Mouse (Mus musculus): ENCODE measurements around the gene Hephl1.
A peak's percentile ranks its signal among the peaks of the same experiment; 100 is the strongest.
"Not testable (repeated sequence)": the region's sequence is repeated elsewhere in the genome, so short reads cannot be mapped to it uniquely, and the experiment has no call there.

Hephl1 gene

DNA sequence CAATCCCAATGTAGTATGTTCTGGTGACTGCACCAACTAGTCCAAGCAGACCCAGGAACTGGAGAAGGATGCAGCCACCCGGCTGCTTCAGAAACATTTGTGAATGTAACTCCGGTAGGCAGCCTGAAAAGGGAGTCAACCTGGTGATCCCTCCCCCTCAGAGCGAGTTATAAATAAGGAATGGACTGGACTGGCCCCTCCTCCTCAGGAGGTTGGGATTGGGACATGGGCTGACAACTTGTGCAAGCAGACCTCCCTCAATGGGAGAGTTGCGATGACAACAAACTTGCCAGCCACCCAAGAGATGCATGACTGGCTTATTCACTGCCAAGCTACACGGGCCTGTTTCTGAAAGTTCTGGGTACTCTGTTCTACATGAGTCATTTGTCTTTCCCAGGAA, at the start of gene Hephl1:
Gene Hephl1, minus strand, starts transcription at position 101 of the 400 bp plus-strand sequence.
- no peak for DNase-seq

DNA sequence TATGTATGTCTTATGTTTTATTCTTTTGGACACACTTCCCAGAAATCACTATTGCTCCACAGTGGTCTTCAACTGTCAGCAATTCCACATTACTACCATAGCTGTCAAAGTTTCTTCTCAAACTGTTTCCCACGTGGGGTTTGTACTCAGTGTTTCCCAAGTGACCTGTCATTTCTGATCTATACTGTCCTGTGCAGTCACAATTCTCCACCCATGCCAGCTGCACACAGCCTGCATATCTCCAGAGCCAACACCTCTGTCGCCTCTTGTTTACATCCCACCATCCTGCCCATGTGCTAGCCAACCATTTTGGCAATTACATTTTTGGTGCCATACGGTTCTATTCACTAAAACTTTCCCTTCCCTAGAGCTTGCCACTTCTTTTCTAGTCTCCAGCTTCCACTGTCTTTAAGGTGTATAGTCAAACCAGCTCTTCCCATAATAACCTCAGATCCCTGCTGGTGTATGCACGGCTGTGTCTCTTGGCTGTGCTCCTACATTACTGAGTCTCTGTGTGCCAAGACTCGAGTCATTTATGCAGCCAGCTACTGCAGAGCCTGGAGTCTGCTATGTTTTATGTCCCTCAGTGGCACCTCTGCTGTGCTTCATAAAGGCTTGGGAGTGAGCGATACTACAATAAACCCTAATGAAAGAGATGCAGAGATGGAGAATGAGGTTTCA, 37.5 kb upstream of the Hephl1 start:
- no peak for DNase-seq

DNA sequence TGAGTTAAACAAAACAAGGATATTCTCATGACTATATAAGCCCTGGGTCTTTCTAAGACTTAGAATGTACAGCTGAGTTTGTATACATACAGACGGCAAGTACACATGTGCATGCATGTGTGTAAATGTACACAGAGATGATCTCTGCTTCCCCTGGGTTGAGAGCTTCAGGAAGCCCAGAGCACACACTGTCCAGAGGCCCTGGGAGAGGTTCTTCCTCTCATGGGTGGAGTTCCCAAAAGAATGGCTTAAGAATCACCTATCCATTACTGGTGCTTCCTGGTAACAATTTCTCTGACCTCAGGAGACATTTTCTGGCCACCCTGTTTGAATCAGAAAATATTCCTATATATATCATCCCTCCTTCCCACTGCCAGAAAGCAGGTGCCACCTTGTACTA, 28.6 kb upstream of the Hephl1 start:
- no peak for DNase-seq

- no peak for DNase-seq
Observed at GRCm38 (mm10) chr9:15125897-15126296, 14.0 kb upstream of the Hephl1 start.

DNA sequence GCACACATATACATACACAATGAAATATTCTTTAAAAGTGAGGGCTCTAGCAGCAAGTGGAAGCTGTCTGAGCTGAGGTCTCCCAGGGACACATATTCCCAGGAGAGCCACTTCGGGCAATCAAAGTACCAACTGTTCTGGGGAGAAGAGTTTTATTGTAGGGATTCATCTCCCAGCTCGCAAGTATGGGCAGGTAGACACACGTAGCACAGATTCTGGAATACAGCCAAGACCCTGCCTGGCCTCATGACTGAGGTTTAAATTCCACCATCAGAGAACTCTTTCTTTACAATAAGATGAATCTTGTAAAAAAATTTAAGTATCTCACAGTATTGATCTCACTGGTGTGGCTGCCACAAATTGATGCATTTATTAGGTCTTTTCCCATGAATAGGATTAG, 10.5 kb upstream of the Hephl1 start:
- DNase-seq: no peak

DNA sequence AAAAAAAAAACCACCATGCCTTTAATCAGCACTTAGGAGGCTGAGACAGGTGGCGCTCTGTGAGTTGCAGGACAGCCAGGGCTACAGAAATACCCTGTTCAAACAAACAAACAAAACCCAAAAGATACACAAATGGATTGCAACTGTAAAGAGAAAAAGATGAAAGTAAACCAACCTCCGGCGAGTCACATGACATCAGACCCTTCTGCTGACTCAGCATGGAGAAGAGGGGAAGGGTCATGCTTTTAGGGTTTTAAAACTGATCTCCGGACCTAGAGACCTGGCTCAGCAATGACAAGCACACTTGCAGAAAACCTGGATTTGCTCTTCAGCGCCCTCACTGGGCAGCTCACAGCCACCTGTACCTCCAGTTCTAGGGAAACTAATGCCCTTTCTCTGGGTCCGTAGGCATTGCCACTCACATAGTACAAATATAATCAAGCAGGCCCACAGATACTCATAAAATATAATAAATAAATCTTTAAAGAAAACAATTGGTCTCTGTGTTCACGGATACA, 9.0 kb upstream of the Hephl1 start:
- peak; percentile 46 for DNase-seq

- no peak for DNase-seq
Observed at GRCm38 (mm10) chr9:15120209-15120608, 8.3 kb upstream of the Hephl1 start.

DNA sequence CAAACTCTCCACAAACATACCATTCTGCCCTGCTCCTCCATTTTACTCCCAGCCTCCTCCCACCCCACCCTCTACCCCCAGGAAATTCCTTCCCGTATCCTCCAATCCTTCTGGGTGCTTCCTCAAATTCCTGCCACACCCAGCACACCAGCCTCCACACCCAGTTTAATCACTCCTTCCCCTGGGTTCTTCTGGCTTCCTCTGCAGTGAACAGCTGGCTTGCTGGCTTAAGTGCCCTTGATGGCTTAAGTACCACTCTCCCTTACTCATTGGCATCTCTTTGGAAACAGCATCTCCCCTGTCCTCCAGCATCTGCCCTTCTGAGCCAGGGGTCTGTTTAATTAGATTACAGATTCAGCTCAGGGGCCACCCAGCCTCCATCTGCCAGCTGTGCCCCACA, 7.6 kb upstream of the Hephl1 start:
- DNase-seq: no peak

DNA sequence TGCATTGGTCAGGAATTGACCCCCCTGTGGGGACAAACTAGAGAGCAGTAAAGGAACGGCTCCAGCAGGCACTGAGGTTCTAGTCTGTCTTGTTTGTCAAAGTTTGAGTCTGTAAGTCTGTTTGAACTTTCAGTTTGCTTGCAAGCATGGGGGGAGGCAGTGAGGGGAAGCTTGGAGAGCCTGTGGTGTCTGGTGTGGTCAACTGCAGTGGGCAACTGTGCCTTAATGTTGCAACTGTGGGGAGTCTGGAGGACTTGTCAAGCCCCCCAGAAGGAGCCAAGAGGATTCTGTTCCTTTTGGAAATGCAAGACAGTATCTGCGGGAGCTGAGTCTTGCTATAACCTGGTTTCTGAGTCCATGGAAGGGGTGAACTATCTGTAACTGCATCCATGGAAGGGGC, 4.3 kb upstream of the Hephl1 start:
- DNase-seq: no peak

DNA sequence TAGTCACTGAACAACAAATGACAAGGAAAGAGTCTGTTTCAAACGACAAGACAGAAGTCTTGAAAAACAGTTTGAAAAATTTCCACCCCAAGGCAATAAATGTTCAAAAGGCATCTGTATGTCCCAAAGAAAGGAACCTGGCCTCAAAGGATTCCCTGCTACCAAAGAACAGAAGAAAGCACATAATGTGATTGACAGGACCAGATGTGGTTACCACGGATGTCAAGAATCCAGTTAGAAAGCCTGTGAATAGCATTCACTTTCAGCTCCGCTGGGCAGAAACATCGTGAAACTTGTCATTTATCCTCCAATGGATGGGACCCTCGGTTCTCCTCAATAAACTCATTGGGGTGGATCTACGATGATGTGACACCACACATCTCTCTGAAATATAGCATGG, 2.2 kb upstream of the Hephl1 start:
- DNase-seq: no peak

- no peak for DNase-seq
Observed at GRCm38 (mm10) chr9:15108101-15108500, 3.8 kb downstream of the Hephl1 start.

DNA sequence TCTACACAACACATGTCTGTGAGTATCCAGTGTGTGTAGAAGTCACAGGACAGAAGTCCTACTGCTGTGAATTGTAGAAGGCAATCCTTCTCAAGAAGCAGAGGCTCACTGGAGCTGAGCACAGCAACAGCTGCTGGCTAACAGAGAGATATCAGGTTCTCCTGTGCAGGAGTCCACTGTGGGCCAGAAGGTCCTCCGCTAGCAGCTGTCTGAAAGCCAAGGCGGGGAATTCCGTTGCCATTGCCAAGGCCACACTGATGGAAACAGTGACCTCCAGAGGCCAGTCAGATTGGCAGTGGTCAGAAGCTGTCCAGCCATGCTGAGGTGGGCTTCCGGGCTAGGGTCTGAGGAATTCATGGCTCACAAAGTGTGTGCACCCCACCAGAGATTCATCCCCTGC, 6.8 kb downstream of the Hephl1 start:
- DNase-seq: no peak

DNA sequence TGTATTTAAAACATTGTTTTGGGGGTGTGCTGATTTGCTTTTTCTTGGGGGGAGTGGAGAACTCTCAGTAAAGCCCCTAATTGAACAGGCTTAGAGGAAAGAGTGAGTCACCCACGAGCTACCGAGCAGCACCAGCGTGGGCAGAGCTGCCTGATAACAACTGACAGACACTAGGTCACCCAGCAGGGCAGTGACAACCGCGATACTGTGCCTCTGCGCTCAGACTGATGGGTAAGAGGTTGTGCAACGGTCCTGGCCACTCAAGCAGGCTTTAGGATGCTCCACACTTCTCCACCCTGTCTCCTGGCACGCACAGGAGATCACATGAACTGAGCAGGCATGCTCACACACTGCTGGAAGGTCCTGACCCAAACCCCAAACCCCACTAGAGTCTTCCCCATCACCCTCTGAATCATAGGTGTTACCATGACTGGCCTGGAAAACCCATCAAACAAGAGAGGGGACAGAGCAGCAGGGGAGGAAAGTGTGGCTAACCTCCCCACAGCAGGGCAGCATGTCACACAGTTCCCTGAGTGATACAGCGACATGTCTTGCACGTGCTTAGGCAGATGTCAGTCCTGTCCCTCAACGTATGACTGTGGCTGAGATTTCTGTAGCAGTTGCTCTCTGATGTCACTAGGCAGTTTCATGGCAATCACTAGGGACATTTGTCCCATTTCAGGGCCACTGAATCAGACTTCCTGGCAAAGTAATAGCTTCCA, 8.2 kb downstream of the Hephl1 start:
- DNase-seq: no peak

- DNase-seq: no peak
Observed at GRCm38 (mm10) chr9:15101531-15102161, 10.3 kb downstream of the Hephl1 start.

DNA sequence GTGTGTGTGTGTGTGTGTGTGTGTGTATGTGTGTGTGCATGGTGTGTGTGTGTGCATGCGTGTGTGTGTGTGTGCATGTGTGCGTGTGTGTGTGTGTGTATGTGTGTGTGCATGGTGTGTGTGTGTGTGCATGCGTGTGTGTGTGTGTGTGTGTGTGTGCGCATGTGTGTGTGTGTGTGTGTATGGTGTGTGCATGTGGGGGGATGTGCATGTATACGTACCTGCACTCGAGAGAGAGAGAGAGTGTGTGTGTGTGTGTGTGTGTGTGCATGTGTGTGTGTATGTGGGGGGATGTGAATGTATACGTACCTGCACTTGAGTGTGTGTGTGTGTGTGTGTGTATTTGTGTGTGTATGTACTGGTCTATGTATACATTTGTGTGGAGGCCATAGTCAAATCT, 13.5 kb downstream of the Hephl1 start:
- not testable (repeated sequence) for DNase-seq

GRCm38 (mm10) chr9:15097172-15097571, 14.7 kb downstream of the Hephl1 start:
- DNase-seq: no peak

DNA sequence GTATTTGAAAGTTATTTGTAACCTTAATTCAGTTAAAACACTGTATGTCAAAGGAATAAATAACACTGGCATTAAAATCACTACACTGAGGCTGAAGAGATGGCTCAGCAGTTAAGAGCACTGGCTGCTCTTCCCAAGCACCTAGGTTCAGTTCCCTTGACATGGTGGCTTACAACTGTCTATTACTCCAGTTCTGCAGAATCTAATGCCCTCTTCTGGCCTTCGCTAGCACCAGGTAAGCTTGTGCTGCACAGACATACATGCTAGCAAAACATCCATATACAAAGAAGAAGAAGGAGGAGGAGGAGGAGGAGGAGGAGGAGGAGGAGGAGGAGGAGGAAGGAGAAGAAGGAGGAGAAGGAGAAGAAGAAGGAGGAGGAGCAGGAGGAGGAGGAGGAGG, 15.7 kb downstream of the Hephl1 start:
- no peak for DNase-seq

- DNase-seq: no peak
Observed at GRCm38 (mm10) chr9:15095206-15095605, 16.7 kb downstream of the Hephl1 start.

DNA sequence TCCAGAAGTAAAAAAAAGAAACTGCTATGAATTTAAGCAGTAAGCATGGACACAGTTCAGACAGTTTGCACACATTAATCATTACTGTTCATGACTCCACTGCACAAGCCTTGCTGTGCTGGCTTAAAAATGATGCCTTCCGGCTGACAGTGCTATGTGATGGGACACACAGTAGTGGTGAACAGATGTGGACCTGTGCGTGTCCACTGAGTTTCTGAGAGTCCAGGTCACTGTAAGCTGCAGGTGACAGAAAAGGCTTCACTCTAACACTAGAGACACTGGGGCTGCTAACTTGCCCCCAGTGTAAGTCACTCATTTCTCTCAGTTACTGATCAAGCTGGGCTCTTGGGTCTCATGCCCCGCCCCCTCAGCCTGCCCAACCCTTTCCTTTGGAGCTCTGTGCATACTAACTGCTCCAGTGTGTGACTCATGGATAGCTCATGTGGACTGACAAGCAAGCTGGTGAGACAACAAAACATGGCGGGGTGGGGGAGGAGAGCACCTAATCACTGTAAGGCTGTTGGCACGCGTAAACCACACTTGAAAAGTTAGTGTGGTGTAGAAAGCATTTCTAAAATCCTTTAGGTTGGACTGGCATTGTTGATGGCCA, 43.1 kb downstream of the Hephl1 start:
- DNase-seq: no peak

DNA sequence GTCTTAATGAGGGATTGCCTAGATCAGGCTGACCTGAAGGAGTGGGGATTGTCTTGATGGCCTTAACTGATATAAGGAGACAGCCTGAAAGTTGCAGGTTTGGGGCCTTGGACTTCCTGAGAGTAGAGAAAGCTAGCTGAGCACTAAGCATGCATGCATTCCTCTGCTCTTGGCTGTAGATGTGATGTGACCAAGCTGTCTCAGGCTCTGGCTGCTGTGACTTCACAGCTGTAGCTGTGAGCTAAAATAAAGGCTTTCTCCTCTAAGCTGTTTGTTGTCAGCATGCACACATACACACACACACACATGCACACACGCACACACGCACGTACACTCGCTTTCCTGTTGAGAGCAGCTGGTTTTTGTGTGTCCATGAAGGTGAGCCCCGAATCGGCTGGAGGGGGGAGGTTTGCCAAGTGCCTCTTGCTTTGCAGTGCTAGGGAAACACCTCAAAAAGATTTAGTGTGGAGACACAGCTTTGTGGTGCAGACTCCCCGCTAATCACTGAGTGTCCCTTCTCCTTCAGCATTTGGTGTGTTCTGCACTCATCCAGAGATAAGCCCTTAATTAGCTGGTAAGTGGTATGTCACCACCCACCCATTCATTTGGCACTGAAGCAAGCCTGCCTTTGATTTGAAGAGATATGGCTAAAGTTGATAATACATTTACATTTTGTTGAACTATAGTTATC, 43.8 kb downstream of the Hephl1 start:
- no peak for DNase-seq

- DNase-seq: no peak
Observed at GRCm38 (mm10) chr9:15064176-15064575, 47.7 kb downstream of the Hephl1 start.

DNA sequence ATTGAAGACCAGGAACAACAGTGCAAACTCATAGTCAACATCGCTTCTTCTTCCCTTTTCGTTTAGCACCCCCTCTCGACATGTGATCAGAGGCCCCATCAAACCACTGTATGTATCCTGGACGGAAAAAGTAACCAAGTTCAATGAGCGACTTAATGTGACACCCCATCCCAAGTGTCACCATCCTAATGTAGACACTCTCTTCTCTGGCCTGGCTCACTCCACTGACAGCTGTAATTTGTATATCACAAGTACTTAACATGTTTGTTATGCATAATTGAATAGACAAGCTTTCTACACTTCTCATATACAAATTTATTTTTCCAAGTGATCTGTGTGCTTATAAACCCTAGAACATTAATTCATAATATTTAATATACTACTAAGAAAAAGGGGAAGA, 51.1 kb downstream of the Hephl1 start:
- no peak for DNase-seq

GRCm38 (mm10) chr9:15060026-15060425, 51.9 kb downstream of the Hephl1 start:
- DNase-seq: peak; percentile 19

Measured in thymus, postnatal 4 days (tissue).